Mouse (Mus musculus) adrenal gland, adult 18-20 months (tissue): Measurements from ENCODE around the gene Aco1. TPM values are rescaled to one million over a fixed set of nuclear protein-coding genes. Genes with fewer than 3 reads are reported as not detected.

Experiments
- DNase-seq, 2 experiments: peaks; one replicate each; pipeline ENCODE4 v3.0.0; 2021 to 2022; ENCODE audit warnings: low spot score in 2 of 2
- total RNA-seq, 2 experiments: library from RNA; stranded (reverse); gene quantifications; 1 replicate in 1 of 2; 2 replicates in 1 of 2; pipeline ENCODE4 v1.2.3; 2021

Aco1 gene
- total RNA-seq, 2 experiments from 2014 or later, result 108 to 132 TPM

DNA sequence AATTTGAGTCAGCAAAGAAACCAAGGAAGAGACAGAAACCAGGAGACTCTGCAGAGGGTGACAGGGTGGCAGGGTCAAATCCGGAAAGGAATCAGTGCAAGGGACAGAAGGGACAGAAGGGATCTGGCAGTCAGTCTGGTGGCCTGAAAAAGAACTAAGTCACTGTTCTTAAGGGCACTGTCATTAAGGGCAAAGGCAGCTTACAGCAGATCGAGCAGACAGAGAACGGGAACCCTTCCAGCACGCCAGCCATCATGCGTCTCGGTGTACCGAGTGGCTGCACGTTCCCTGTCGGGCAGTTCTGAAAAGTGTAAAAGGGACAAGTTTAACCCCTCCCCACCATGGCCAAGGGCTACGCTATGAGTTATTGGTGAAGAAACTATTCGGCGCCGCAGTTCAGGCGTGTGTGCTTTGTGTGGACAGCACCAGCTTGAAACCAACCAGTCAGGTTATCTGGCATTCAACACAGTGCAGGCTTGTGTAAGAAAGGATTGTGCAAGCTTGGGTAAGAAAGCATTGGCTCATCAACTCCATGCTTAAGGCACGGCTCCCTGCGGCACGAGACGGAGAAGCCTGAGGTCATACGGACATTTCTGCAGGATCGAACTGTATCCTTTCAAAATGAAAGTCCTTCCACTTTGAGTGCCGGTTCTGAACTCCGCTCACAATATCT is 62.5 kb downstream of the Aco1 start:
- no peak for DNase-seq

DNA sequence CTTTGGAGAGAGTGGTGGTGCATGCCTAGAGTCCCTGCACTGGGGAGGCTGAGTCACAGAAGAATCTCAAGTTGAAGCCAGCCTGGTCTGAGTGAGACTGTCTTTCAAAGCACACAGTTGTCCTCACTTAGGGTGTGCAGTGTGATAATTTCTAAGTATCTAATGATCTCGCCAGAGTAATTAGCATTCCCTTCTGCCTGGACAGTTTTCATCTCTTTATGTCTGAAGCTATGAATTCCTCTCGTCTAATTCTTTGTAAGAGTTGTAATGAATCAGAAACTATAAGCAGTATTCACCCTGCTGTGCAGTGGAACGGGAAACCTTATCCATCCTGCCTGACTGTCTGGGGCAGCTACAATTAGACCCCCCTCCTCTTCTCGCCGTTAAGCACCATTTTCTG is 64.8 kb downstream of the Aco1 start:
- DNase-seq, result no peak

DNA sequence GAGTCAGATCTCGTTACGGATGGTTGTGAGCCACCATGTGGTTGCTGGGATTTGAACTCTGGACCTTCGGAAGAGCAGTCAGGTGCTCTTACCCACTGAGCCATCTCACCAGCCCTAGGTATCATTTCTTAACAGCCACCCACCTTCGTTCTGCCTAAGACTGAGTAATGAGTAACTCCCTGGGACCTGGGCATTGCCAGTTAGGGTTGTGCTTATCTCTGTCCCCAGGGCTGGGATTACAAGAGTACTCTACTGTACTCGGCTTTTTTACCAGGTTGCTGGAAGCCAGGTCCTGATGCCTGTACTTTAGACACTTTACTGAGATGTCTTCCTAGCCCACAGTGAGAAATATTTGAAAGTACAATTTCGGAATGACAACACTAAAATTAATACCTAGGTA is 69.3 kb downstream of the Aco1 start:
- no peak for DNase-seq

DNA sequence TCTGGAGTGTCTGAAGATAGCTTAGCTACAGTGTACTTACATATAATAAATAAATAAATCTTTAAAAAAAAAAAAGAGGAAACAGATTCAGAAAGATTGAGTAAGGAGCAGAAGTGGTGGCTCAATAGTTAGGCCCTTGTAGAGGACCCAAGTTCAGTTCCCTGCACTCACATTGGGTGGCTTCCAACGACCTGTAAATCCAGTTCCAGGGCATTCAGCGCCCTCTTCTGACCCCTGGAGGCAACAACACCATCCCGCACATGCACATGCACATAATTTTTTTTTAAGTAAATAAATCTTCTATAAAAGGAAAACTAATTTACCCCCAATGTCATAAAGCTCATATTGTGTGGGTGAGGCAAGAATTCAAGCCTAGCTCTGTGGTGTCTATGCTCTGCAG is 75.0 kb downstream of the Aco1 start:
- DNase-seq, result no peak

DNA sequence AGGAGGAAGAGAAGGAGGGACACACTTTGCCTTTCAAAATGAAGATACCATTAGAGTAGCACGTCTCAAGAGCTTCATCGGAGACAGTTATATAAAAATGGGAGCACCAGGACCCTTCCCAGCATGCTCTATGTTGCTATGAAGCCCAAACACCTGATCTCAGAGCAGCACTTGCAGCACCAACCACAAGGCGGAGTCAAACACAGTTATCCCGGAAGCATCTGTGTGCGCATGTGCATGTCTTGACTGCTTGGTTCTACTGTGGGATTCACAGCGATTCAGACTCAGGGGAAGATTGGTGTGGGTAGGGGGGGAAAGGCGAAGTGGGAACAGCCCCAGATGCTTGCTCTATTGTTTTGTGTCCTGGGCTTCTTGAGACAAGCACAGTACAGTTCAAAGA is 75.5 kb downstream of the Aco1 start:
- no peak for DNase-seq

DNA sequence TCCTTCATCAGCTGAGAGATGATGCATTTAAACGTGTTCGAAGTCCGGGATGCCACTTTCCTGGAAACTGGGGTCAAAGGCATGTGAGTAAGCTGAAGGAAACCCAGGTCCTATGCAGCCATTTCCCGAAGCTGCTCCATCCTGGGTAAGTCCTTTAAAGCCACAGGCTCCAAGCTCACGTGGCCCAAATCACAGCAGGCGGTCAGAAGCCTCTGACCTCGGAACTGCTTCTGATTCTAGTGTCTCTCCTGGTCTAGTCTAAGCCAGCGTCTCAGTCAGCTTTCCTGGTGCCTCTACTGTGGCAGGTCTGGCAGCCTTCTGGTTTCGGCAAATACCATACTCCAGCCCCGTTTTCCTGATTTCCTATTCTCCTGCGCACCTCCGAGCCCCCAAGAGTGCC is 77.6 kb downstream of the Aco1 start:
- no peak for DNase-seq

DNA sequence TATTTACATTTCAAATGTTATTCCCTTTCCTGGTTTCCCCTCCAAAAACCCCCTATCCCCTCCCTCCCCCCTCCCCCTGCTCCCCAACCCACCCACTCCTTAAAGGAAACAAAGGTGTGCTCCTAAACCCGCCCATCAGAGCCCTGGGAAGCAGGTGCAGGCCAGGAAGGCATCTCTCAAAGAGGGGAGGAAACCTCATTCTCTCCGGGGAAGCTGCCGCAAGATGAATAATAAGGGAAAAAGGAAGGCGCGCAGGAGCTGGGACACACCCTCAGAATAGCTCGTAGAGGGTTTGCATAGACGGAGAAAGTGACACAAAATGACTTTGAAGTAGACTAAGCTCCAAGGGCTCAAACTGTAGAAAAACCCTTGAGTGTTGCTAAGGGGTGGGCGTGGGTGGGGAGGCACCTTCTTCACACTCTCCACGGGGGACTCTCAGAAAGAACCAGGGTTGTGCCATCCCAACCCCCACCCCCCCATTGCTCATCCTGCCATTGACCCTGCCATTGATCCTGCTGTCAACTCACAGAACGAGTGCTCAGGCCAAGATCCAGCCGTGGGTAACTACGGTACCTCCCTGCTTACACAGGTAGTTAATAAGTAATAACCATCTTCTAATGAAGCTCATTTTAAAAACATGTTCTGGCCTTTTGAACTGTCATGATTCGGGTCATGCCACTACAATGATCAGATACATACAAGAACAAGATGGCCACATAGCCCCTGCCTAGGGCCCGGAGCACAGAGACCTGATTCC is 78.3 kb downstream of the Aco1 start:
- DNase-seq, result no peak

DNA sequence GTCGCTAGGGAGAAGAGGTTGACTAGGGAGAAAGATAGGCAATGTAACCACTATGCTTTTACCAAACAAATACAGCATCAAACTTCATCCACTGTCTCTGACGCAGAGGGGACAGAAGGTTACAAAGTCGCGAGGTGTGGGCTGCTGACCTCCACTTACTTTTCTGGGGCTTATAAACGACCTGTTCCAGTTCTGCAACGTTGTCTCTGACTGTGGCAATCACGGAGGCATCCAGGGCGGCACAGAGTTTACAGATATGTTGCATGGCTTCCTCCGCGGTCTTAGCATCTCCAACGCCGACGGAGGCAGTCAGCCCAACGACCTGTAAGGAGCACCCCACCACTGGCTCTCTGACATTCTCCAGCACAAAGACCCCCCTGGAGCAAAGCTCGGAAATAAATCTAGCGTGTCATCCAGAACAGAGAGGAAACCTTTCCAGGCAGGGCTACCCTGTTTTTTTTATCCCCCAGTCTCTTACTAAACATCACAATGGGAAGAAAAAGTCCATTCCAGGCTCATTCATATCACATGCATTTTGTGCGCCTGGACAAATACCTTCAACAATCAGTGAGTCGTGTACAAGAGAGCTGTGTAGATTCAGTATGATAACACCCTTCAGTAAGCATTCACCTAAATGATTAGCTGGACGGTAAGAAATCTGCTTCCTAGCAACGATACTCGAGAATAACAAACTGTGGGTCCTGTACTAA is 79.2 kb downstream of the Aco1 start:
- no peak for DNase-seq

DNA sequence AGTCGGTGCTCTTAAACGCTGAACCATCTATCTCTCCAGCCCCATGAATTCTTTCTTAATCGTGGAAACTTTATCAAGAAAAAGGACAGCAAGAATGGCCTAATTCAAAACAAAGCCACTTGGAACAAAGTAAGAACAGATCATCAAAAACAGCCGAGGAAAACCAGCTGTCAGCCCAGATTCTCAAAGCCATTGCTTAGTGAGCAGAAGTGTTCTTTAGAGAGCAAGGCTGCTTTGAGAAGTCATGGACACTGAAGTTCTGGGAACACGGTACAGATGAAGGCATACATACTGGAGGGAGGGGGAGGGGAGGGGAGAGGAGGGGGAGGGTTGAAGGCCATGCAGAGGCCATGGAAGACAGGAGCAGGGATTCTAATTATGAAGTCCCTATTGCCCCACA is 83.2 kb downstream of the Aco1 start:
- DNase-seq, result no peak

DNA sequence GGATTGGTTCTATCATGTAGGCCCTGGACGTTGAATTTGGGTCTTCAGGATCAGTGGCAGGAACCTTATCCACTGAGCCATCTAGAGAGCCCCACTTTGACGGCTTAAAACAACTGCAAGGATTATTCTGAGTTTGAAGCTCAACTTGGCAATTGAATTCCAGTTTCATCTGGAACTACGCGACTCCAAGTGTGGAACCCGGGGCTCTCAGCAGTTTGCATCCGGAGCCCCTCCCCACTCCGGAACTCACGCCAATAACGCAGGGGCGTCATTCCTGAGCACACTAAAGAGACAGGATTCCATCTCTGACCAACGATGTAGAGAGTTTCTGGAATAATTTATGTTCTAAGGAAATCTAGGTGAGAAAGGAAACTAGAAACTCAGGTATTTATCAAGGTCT is 84.2 kb downstream of the Aco1 start:
- DNase-seq, result no peak

DNA sequence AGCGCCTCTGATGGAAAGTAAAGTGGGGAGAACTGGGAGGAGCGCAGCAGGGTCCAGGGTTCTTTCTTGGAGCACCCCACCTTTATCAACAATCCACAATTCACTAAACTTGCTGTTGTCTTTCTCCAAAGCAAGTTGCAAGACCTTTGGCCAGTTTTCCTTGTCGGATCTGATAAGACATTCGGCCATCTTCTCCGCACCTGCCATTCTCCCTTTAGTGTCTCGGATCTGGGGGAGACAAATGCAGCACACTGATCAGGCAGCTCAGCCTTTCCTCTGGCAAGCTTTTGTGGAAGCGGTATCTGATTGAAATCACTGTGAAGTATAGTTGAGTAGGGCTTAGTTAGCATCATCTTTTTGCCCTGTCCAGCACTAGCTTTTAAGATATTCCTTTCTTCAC is 85.0 kb downstream of the Aco1 start:
- DNase-seq, result no peak

DNA sequence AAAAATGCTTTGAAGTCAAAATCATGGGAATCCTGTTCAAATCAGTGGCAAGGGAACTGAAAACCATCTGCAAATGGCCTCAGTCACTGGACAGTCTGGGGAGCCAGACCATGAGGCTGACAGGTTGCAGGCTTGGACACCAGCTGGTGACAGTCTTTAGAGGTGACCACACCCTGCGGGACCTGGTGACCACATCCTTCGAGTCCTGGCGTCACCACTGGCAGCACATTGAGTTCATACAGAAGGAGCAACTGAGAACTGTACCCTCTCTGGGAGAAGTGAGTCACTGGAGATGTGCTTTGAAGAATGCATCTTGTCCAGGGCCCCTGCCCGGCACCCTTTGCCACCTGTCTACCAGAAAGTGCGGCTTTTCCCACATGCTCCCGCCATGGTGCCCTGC is 86.8 kb downstream of the Aco1 start:
- DNase-seq, result no peak

DNA sequence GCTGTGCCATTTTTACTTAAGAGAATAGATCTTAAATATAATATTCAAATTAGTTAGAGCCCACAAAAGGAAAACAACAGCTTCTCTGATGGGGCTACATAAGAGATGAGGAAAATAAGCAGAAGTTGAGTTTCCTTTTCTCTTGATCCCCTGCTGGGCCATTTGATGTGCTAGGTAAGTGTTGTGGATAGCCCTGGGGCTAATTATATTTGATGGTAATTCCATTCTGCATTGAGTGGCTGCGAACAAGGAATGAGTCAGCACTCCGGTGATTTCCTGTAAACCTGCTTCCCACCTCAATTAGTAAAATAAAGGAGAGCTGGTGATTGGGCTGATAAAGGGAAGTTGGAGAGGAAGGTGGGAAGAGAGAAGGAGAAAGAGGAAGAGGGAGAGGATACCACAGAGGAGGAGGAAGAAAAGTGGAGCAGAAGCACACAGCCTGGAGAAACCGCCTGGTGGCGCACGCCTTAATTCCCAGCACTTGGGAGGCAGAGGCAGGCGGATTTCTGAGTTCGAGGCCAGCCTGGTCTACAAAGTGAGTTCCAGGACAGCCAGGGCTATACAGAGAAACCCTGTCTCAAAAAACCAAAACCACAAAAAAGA is 90.3 kb downstream of the Aco1 start:
- DNase-seq, result no peak

DNA sequence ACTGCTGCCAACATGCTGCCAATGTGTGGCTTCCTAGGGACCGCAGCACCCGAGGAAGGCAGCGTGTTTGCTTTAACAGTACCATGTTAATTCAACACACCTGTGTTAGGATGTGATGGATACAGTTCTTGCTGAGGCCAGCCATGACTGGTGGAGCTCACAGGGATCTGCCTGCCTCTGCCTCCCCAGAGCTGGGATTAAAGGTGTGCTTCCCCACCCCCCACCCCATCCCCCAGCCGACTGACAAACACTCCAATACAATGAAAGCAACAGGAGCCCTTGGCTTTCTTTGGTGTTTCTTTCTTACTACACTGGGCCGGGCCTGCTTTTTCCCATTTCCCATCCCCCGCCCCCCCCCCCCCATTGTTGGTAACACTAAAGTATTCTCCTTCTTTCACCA is 91.4 kb downstream of the Aco1 start:
- no peak for DNase-seq

DNA sequence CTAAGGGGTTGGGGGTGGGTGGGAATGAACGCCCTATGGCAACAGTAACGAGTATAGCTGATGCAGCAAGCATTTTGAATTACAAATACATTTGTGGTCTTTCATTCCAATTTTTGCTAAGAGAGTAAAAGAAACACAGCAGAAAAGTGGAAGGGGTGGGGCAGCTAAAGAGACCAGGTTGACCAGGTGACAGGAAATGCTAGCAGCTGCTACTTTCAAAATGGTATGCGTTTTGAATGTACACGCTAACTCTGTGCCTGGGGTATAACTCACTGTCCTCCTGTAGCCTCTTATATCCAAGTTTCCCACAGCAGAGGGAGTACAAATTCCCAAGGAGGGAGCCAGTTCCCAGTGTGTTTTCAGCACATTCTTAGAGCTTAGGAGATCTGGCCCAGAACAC is 93.9 kb downstream of the Aco1 start:
- DNase-seq, result no peak

DNA sequence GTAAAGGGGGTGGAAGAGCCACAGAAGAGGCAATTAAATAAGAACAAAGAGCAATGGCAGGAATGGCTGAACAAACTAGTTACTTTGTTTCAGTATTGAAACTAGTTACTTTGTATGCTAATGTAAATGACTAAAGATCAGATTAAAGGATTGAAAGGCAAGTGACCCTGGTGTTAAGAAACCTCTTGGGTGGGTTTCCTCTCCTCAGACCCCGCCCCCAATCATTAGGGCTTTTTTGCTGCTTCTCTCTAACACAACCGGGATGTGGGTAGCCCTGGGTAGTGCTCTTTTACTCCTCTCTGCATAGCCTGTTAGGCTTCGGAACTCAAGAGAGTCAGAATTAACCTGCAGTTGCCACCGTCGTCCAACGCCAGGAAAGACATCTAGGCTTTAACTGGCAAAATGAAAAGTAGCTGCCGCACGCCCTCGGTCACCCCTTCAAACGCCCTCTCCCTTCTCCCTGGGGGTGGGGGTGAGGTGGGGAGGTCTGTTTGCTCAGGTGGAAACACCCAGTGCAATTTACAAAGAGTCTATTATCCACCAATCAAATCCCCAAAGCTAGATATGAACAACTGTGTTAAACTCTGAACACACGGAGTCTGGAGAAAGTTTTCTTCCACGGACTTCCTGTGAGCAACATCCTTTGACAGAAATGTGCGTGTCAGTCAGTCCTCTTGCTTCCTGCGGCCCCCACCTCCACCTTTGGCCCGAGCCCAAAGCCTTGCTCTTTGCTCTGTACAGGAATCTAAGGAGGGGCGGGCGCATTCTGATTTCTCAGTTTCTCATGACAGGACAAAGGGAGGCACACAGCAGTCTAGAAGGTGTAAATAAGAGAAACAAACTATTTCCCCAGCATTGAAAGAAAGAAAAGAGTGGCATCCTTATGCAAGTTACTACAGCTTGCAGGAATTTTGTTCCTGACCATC is 95.9 kb downstream of the Aco1 start:
- DNase-seq, result peak; percentile 66

DNA sequence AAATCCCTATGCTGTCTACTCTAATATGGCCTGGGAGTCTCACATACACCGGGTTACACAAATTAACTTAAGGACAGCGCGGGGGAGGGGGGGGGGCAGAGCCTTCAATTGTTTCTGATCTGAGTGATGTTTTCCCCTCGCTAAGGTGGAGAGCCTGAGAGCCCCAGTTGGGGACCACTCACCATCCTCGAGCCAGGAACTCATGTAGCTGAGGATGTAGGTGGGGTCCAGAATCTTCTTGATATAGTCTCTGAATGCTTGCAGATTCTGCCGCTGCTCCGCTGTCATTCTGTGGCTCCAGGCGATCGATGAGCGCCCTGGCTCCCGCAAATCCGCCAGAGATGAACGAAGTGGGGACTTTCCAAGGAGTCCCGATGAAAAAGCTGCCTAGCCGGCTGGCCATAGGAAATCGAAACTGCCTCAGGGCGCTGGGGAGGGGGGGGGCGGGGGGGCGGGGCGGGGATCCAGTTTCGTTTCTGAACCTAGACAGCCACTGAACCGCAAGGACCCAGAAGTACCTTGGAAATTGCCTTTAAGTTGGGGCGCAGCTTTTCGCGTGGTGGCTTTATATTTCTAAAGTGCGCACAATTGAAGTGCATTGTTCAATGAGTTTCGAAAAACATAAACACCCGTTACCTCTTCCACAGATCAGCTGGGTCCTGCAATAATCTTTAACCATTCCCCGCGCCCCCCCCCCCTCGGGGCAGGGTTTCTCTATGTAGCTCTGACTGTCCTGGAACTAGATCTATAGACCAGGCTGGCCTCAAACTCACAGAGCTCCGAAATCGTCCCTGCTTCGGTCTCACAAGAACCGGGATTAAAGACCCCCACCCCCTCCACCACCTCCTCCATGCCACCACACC is 96.8 kb downstream of the Aco1 start, which contains the start of gene Ddx58:
Gene Ddx58 (minus strand): TSS at position 420 of the 863 bp plus-strand sequence.
- DNase-seq, result peak; percentile 31 to 32

DNA sequence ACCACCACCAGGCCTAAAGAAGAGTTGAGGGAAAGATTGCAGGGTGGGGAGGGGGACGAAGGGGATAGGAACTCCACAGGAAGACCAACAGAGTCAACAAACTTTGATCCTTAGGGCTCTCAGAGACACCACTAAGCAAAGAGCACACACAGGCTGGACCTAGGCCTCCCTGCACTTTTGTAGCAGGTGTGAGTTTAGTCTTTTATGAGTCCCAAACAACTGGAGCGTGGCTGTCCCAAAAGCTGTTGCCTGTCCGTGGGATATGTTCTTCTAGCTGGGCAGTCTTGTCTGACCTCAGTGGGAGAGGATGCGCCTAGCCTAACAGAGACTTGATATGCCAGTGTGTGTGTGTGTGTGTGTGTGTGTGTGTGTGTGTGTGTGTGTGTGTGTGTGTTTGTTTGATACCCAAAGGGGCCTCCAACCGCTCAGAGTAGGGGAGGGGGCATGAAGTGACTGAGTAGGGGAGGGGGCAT is 97.4 kb downstream of the Aco1 start:
- DNase-seq, result no peak

DNA sequence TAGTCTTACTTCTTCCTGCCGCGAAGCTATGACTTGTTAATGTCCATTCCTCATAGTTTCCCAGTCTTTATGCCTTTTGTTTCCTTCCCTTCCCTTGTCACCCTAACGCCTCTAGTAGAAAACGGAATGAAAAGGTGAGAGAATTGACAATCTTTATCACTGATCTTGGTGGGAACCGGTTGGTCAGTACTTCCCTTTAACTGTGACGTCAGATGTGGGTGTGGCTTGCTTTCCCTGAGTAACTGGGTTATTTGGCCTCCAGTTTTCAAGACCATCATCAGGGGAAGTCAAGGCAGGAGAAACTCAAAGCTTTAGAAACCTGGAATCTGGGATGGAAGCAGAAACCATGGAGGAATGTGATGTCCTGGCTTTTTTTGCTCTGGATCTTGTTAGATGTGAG is 99.0 kb downstream of the Aco1 start:
- no peak for DNase-seq

DNA sequence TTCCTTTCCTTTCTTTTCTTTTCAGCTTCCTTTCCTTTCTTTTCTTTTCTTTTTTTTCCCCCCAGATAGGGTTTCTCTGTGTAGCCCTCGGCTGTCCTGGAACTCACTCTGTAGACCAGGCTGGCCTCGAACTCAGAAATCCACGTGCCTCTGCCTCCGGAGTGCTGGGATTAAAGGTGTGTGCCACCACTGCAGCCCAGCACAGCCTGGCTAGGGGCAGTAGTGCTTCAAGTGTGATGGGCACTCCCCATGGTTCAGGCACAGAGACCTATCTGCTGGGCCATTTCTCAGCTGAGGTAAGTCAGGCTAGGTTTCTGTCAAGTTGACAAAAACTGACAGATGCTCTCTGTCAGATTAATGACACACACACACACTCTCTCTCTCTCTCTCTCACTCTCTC is 100.1 kb downstream of the Aco1 start:
- DNase-seq, result no peak
